Mouse (Mus musculus): ENCODE data around the gene Ctdnep1. TPM values are rescaled to one million over a fixed set of nuclear protein-coding genes. Genes with fewer than 3 reads are reported as not detected.

The Ctdnep1 gene
- polyA plus RNA-seq, 1 experiment: 42.5 TPM

GRCm38 (mm10) chr11:70001159-70001558, 20.2 kb downstream of the Ctdnep1 start:
- Histone ChIP-seq H3K4me1 (ENCODE audit: control insufficient read depth, insufficient read depth, low read length) (peaks cover 2% of the 10 kb centered on the region), H3K27ac (ENCODE audit: control insufficient read depth, insufficient read depth, low read depth, low read length, poor library complexity) (no peak overlapping the region), H3K4me3 (replicated peaks; ENCODE audit: control insufficient read depth, low read depth, low read length) (peak overlapping the region; percentile 82)
- TF ChIP-seq CTCF (IDR thresholded peaks at IDR 0.05; ENCODE audit: control insufficient read depth, insufficient read depth, low read length) (no peak), POLR2A (IDR thresholded peaks at IDR 0.05; ENCODE audit: borderline replicate concordance, control insufficient read depth, low read depth, low read length) (no peak)
- WGBS: 11% methylated on average over 8 of the region's 8 CpGs

GRCm38 (mm10) chr11:70001865-70002264, 20.9 kb downstream of the Ctdnep1 start:
- TF ChIP-seq POLR2A (IDR thresholded peaks at IDR 0.05; ENCODE audit: borderline replicate concordance, control insufficient read depth, low read depth, low read length) (no peak), CTCF (IDR thresholded peaks at IDR 0.05; ENCODE audit: control insufficient read depth, insufficient read depth, low read length) (peak; percentile 26; the same call in 1 of the 2 replicates)
- Histone ChIP-seq H3K27ac (ENCODE audit: control insufficient read depth, insufficient read depth, low read depth, low read length, poor library complexity) (no peak overlapping the region), H3K4me1 (ENCODE audit: control insufficient read depth, insufficient read depth, low read length) (peaks cover 2% of the 10 kb centered on the region), H3K4me3 (replicated peaks; ENCODE audit: control insufficient read depth, low read depth, low read length) (no peak overlapping the region)

GRCm38 (mm10) chr11:70002471-70002870, 21.5 kb downstream of the Ctdnep1 start:
- H3K27ac ChIP-seq (ENCODE audit: control insufficient read depth, insufficient read depth, low read depth, low read length, poor library complexity): no peak overlapping the region
- TF ChIP-seq CTCF (IDR thresholded peaks at IDR 0.05; ENCODE audit: control insufficient read depth, insufficient read depth, low read length) (no peak), POLR2A (IDR thresholded peaks at IDR 0.05; ENCODE audit: borderline replicate concordance, control insufficient read depth, low read depth, low read length) (no peak)
- peaks cover 2% of the 10 kb centered on the region for H3K4me1 ChIP-seq (ENCODE audit: control insufficient read depth, insufficient read depth, low read length)

DNA sequence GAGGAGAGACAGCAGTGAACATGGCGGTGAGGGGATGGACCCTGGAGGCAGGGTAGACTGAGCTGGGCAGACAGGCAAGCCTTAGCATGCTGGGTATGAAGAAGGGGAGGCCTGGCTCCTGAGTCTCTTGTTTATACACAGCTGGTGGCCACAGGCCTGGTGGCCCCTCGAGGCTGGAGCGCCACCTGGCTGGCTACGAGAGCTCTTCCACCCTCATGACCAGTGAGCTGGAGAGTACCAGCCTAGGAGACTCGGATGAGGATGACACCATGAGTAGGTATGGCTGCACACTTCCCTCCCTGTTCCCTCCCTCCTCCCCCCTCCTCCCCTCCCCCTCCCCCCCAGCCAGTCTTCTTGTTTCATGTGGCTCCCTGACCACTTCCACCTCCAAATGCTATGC, 24.6 kb downstream of the Ctdnep1 start:
- 49% methylated on average over 5 of the region's 5 CpGs for WGBS
- H3K27ac ChIP-seq (ENCODE audit: control insufficient read depth, insufficient read depth, low read depth, low read length, poor library complexity): no peak overlapping the region
- H3K4me3 ChIP-seq (replicated peaks; ENCODE audit: control insufficient read depth, low read depth, low read length): no peak overlapping the region
- H3K4me1 ChIP-seq (ENCODE audit: control insufficient read depth, insufficient read depth, low read length): peaks cover 2% of the 10 kb centered on the region
- TF ChIP-seq CTCF (IDR thresholded peaks at IDR 0.05; ENCODE audit: control insufficient read depth, insufficient read depth, low read length) (peak; percentile 72), POLR2A (IDR thresholded peaks at IDR 0.05; ENCODE audit: borderline replicate concordance, control insufficient read depth, low read depth, low read length) (no peak)

More at GRCm38 (mm10) chr11:70002471-70002870, 21.5 kb downstream of the Ctdnep1 start:
- WGBS: 76% methylated on average over 2 of the region's 2 CpGs
- no peak overlapping the region for H3K4me3 ChIP-seq (replicated peaks; ENCODE audit: control insufficient read depth, low read depth, low read length)

DNA sequence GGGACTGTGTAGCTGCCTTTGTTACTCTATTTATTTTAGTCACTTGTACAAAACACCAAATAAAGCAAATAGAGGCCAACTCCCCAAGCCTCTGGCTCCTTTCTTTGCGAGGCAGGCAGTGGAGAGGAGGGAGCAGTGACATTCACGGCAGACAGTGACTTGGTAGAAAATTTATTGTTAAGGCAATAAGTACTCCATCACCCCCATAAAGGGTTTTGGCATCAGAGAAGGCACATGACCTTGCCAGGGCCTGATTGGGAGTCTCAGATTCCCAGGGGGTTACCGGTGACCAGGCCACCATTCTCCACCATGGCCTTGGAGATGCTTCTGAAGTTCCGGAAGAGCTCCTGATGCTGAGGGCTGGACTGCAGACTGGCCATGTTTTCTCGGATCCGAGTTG, 29.1 kb downstream of the Ctdnep1 start:
- WGBS: 88% methylated on average over 6 of the region's 6 CpGs
- TF ChIP-seq POLR2A (IDR thresholded peaks at IDR 0.05; ENCODE audit: borderline replicate concordance, control insufficient read depth, low read depth, low read length) (no peak), CTCF (IDR thresholded peaks at IDR 0.05; ENCODE audit: control insufficient read depth, insufficient read depth, low read length) (no peak)
- no peak overlapping the region for H3K27ac ChIP-seq (ENCODE audit: control insufficient read depth, insufficient read depth, low read depth, low read length, poor library complexity)
- H3K4me1 ChIP-seq (ENCODE audit: control insufficient read depth, insufficient read depth, low read length): 0 out of 2 replicates have a peak, but pooled peaks cover 1% of the 10 kb centered on the region
- no peak overlapping the region for H3K4me3 ChIP-seq (replicated peaks; ENCODE audit: control insufficient read depth, low read depth, low read length)

DNA sequence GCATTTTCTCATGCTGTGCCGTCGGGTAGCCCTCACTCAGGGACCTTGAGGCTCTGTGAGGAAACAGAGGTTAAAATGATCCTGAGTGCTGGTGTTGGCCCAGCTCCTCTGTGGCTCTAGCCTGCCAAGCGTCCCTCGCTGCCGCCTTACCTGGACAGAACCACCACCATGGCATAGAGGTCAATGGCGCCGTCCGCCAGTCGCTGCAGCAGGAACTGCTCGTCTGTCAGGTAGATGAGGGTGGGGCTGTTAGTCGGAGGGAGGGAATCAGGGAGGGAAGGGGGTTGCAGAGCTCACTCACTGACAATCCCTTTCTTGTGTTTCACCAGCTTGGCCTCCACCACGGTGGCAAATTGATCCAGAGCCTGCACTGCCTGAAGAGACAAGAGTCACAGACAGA, 29.6 kb downstream of the Ctdnep1 start:
- no peak overlapping the region for H3K4me3 ChIP-seq (replicated peaks; ENCODE audit: control insufficient read depth, low read depth, low read length)
- no peak overlapping the region for H3K27ac ChIP-seq (ENCODE audit: control insufficient read depth, insufficient read depth, low read depth, low read length, poor library complexity)
- no peak for TF ChIP-seq CTCF (IDR thresholded peaks at IDR 0.05; ENCODE audit: control insufficient read depth, insufficient read depth, low read length)
- 0 out of 2 replicates have a peak, but pooled peaks cover 1% of the 10 kb centered on the region for H3K4me1 ChIP-seq (ENCODE audit: control insufficient read depth, insufficient read depth, low read length)
- 85% methylated on average over 12 of the region's 12 CpGs for WGBS

DNA sequence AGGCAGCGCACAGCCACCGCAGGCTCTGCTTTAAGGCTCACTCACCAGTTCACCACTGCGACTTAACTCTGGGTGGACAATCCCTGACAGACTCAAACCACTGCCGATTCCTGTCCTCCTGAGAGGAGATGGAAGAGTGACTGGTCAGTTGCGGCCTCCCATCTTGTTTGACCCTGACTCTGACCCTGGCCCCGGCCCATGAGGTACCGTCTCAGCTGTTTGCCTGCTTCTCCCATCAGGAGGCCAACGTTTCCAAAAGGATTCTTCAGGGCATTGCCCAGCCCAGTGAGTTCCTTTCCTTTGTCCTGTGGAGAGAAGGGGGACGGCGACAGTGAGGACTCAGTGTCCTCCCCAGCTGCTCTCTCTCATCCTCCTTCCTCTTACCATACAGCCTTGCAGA, 30.0 kb downstream of the Ctdnep1 start:
- Histone ChIP-seq H3K4me3 (replicated peaks; ENCODE audit: control insufficient read depth, low read depth, low read length) (no peak overlapping the region), H3K4me1 (ENCODE audit: control insufficient read depth, insufficient read depth, low read length) (0 out of 2 replicates have a peak, but pooled peaks cover 1% of the 10 kb centered on the region), H3K27ac (ENCODE audit: control insufficient read depth, insufficient read depth, low read depth, low read length, poor library complexity) (no peak overlapping the region)
- TF ChIP-seq POLR2A (IDR thresholded peaks at IDR 0.05; ENCODE audit: borderline replicate concordance, control insufficient read depth, low read depth, low read length): no peak
- TF ChIP-seq CTCF (IDR thresholded peaks at IDR 0.05; ENCODE audit: control insufficient read depth, insufficient read depth, low read length): no peak
- WGBS: 92% methylated on average over 10 of the region's 10 CpGs

GRCm38 (mm10) chr11:70012931-70013330, 32.0 kb downstream of the Ctdnep1 start:
- WGBS: 87% methylated on average over 9 of the region's 9 CpGs
- no peak overlapping the region for H3K27ac ChIP-seq (ENCODE audit: control insufficient read depth, insufficient read depth, low read depth, low read length, poor library complexity)
- no peak overlapping the region for H3K4me3 ChIP-seq (replicated peaks; ENCODE audit: control insufficient read depth, low read depth, low read length)
- H3K4me1 ChIP-seq (ENCODE audit: control insufficient read depth, insufficient read depth, low read length): peaks cover 1% of the 10 kb centered on the region; the same call in 1 of the 2 replicates
- no peak for TF ChIP-seq POLR2A (IDR thresholded peaks at IDR 0.05; ENCODE audit: borderline replicate concordance, control insufficient read depth, low read depth, low read length)
- no peak for TF ChIP-seq CTCF (IDR thresholded peaks at IDR 0.05; ENCODE audit: control insufficient read depth, insufficient read depth, low read length)

DNA sequence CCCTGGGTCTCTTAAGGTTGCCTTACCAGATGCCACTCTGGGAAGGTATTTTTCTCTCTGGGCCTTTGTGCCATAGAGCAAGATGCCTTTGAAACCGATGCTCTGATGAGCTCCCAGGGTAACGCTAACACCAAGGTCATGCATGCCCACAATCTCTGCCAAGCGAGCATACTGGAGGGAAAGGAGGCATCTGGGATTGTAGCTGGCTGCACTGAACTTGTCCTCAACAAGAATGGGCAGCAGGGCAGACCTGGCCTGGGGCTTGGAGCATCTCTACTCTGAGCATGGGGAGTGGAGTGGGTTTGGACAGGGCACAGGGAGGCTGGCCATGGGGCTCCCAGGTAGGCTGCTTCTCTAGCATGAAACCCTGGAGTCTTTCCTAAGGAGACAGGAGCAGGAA, 32.5 kb downstream of the Ctdnep1 start:
- TF ChIP-seq POLR2A (IDR thresholded peaks at IDR 0.05; ENCODE audit: borderline replicate concordance, control insufficient read depth, low read depth, low read length): no peak
- no peak for TF ChIP-seq CTCF (IDR thresholded peaks at IDR 0.05; ENCODE audit: control insufficient read depth, insufficient read depth, low read length)
- no peak overlapping the region for H3K27ac ChIP-seq (ENCODE audit: control insufficient read depth, insufficient read depth, low read depth, low read length, poor library complexity)
- peaks cover 1% of the 10 kb centered on the region; the same call in 1 of the 2 replicates for H3K4me1 ChIP-seq (ENCODE audit: control insufficient read depth, insufficient read depth, low read length)
- no peak overlapping the region for H3K4me3 ChIP-seq (replicated peaks; ENCODE audit: control insufficient read depth, low read depth, low read length)
- 90% methylated on average over 3 of the region's 3 CpGs for WGBS

Data from bone marrow, adult 2 months (tissue).